Mouse (Mus musculus) c-Kit-positive CD71-positive TER-119-negative erythroid progenitor cells, embryonic 14.5 days (primary cell): ENCODE results near the gene Egln1.

Source experiments
- DNase-seq: peaks from one replicate; pipeline ENCODE4 v3.0.0-alpha.2; 2013; ENCODE audit warnings: low read depth

Gene Egln1

GRCm38 (mm10) chr8:124898251-124898905 is 50.7 kb downstream of the Egln1 start:
- DNase-seq, result no peak

GRCm38 (mm10) chr8:124897386-124898250 is 51.5 kb downstream of the Egln1 start, which contains the start of the genes Exoc8 and Sprtn:
TSS of gene Exoc8 (minus strand) at chr8:124897705.
TSS of gene Sprtn (plus strand) at chr8:124897886.
- DNase-seq, result peak; percentile 91

GRCm38 (mm10) chr8:124896632-124897385 is 52.3 kb downstream of the Egln1 start:
- peak; percentile 44 for DNase-seq

- DNase-seq, result no peak
Observed at GRCm38 (mm10) chr8:124896010-124896631, 53.0 kb downstream of the Egln1 start.

DNA sequence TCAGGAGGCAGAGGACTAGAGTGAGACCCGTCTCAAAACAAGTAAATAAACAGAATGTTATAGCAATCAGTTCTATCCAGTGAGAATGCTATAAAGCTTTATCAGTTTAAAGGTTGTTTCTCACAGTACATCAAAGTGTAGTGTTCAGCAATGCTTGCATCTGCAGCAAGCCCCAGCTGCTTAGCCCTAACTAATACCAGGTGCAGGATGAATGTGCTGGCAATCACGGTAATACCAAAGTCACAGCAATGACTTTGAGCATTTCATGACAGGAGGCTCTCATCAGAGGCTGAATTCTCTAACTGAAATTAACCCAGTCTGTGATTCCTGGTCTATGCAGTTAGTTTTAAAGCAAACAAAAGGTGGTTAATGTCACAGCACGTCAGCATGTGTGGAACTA is 56.5 kb downstream of the Egln1 start:
- DNase-seq, result no peak

DNA sequence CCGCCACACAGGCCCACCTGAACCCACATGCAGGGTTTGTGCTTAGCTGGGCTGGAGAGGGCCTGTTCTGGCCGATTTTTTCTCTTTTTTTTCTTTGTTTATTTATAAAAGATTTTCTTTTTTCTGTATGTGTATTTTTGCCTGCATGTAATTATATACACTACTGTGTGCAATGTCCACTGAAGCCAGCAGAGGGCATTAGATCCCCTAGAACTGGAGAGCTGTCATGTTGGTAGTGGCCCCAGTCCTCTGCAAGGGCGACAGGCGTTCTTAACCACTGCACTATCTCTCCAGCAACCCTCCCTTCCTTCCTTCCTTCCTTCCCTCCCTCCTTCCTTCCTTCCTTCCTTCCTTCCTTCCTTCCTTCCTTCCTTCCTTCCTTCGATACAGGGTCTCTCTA is 60.7 kb downstream of the Egln1 start:
- no peak for DNase-seq

DNA sequence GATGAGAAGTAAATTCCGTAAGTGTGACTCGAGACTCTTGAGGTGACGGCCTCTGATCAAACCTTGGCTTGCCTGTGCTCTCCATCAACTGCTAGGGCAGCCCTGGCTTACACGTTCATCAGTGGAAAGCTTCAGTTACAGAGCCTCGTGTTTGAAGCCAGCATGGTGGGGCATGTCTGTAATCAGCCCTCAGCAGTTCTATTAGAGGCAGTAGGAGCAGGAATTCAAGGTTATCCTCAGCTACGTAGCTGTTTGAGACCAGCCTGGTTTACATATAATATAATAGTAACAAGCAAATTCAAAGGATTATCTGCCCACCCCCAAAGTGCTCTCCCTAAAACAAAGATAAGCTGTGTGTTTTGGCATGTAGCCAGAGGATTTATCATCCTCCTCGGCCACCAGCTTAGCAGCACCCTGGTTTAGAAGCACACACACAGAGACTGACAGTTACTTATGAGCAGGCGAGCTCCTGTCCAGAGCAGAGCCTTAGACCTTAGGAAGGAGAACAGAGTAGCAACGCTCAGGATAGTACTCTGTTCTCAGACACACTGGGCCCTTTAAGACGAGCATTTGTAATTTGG is 70.1 kb downstream of the Egln1 start:
- no peak for DNase-seq

- DNase-seq, result no peak
Observed at GRCm38 (mm10) chr8:124878141-124878540, 71.0 kb downstream of the Egln1 start.

- no peak for DNase-seq
Observed at GRCm38 (mm10) chr8:124872690-124873089, 76.4 kb downstream of the Egln1 start.

DNA sequence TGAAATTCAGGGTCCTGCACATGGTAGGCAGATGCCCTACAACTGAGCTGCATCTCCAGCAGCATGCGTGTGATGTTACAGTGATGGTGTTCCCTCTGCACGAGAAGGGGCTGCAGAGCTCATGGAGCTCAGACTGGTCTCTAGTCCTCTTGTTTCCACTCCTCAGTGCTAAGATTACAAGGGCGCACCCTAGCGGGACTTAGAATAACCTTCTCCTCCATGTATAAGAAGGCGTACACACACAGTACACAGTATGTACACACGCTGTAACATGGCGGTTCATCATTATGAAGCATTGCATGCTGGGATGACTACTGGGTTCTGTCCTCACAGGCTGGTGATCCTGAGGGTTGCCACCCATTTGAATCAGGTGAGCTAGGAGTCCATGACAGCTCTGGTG is 77.0 kb downstream of the Egln1 start:
- no peak for DNase-seq

DNA sequence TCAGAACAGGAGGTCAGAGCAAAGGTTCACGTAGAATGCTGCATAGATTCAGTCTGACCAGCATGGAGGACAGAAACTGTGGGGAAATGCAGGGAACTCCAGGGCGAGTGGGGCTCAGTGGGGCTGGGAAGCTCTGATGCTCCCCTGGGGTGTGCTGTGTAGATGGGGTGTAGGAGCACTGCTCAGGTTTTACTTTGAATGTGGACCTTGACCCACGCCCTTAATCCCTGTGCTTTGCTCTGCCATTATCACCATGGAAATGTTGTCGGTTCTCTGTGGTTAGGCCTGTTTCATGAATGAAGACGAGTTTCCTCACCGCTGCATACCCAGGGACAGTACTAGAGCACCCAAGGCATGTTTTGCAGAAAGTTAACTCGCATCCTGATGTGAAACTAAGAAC is 77.7 kb downstream of the Egln1 start:
- DNase-seq, result no peak

GRCm38 (mm10) chr8:124869708-124870107 is 79.4 kb downstream of the Egln1 start:
- no peak for DNase-seq

DNA sequence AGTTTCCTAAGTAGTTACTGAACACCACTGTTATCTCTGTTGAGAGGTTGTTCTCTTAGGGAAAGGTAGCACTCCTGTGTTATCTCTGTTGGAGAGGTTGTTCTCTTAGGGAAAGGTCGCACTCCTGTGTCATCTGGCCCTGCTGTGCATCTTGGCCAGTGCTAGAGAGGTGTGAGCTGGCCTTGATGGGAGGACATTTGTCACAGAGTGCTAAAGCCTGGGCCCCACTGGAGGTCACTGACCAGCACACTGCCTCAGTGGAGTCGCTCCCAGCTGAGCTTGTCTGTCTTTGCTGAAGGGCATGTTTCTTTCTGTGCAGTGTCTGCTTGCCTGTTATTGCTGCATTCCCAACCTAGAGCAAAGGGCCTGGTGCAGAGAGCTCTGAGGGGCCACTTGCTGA is 82.0 kb downstream of the Egln1 start:
- no peak for DNase-seq

- DNase-seq, result no peak
Observed at GRCm38 (mm10) chr8:124866669-124867068, 82.5 kb downstream of the Egln1 start.

DNA sequence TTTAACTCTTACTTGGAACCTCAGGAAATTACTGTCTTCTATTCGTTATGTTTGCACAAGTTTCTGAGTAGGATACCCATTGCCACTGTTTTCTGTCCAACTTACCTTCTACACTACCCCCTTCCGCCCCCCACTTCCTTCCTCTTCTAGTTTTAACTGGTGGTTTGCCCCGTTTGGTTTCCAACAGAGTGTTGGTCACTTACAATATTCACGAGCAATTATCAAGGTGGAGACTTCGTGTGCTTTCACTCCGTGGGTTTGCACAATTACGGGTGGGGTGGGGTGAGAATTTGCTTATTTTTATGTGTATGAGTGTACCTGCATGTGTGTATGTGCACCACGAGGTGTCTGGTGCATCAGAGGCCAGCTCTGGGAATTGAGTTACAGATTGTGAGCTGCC is 85.4 kb downstream of the Egln1 start:
- peak; percentile 25 for DNase-seq

DNA sequence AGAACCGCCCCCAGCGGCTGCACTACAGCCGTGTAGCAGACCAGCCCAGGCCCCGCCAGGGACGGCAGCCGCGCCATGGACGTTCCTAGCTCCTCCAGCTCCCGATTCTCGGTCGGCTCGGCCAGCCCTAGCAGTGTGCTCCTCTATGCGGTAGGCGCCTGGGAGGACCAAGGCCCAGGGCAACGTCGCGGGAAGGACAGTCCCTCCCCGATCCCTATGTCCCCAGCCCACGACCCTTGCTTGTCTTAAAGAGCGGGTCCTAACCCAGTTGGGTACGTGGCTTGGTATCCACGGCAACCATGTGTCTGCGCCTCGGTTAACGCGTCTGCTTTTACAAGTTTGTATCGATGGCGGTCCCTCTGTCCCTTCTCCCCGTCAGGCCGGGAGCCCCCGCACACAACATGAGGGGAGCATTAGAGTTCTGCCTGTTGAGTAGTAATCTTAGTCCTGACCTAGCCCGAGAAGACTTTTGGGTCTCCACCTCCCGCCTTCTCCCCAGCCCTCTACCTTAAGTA is 85.9 kb downstream of the Egln1 start:
- no peak for DNase-seq

DNA sequence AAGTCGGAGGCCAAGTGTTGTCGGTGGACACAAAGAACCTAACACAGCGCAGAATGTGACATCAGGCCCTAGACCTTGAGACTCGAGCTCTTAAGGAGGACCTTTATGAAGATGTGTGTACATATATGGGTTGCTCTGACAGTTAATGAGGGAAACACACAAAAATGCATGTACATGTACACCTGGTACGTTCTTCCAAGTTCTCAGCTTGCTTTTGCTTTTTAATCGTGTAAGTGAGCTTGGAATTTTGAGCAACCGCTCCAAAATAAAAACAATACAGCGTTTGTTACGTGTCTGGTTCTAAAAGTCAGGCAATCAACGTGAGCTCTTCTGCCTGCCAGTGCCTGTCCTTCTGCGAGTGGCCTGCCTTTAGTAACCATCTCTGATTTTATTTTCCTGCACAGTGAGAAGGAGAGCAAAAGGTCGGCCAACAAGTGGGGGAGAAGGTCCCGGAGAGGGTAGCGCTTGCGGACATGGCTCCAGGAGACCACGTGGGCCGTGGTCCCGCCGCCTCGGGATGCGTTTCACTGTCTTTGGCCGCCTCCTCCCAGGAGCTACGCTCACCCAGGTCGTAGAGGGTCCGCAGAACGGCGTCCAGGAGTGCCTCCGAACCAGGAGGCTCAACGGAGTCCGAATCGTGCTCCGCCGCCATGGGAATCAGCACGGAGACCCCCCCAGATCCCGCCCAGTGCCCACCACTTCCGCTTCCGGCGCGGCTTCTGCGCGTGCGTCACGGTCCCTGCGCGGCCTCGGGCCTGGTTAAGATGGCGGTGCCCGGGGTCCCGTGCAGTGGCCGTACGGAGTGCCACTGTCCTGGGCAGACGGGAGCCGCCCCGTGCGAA is 86.6 kb downstream of the Egln1 start, which contains the start of the genes Gnpat and 2810004N23Rik:
Gene Gnpat, plus strand, starts transcription at position 713 of the 842 bp plus-strand sequence.
Gene 2810004N23Rik, minus strand, starts transcription at position 800 of the 842 bp plus-strand sequence.
- DNase-seq, result peak; percentile 77

GRCm38 (mm10) chr8:124860188-124860587 is 88.9 kb downstream of the Egln1 start:
- no peak for DNase-seq

GRCm38 (mm10) chr8:124859466-124859865 is 89.7 kb downstream of the Egln1 start:
- DNase-seq, result peak; percentile 34
